Mouse (Mus musculus) kidney, embryonic 15.5 days (tissue): ENCODE measurements around the gene Dhx37. TPM values are rescaled to one million over a fixed set of nuclear protein-coding genes. Genes with fewer than 3 reads are reported as not detected.
"Not testable (repeated sequence)": the region's sequence is repeated elsewhere in the genome, so short reads cannot be mapped to it uniquely, and the experiment has no call there.

Source experiments
- ATAC-seq: fragments of 200-750 bp; cut with Nextera tagmentation; replicated peaks from 2 replicates; pipeline ENCODE4 v1.8.0; 2017; ENCODE audit warnings: moderate TSS enrichment; ENCODE audit not compliant: low FRiP score
- H3K27ac ChIP-seq: fragments of 300-500 bp; sonication (generic); 2 replicates; pipeline ENCODE4 v1.5.1; 2015; ENCODE audit warnings: mild to moderate bottlenecking, inconsistent platforms
- H3K27me3 ChIP-seq: fragments of 300-500 bp; sonication (generic); 2 replicates; pipeline ENCODE4 v1.6.1; 2015; ENCODE audit warnings: inconsistent platforms
- H3K36me3 ChIP-seq: fragments of 300-500 bp; sonication (generic); 2 replicates; pipeline ENCODE4 v1.6.1; 2015; ENCODE audit warnings: inconsistent platforms
- H3K4me1 ChIP-seq: fragments of 300-500 bp; sonication (generic); 2 replicates; pipeline ENCODE4 v1.6.1; 2015; ENCODE audit warnings: inconsistent platforms
- H3K4me2 ChIP-seq: fragments of 300-500 bp; sonication (generic); 2 replicates; pipeline ENCODE4 v1.6.1; 2015; ENCODE audit warnings: moderate library complexity, mild to moderate bottlenecking, inconsistent platforms
- H3K4me3 ChIP-seq: fragments of 300-500 bp; sonication (generic); replicated peaks from 2 replicates; pipeline ENCODE4 v1.5.1; 2015; ENCODE audit warnings: mild to moderate bottlenecking, inconsistent platforms
- H3K9ac ChIP-seq: fragments of 300-500 bp; sonication (generic); 2 replicates; pipeline ENCODE4 v1.6.1; 2015; ENCODE audit warnings: mild to moderate bottlenecking, inconsistent platforms
- H3K9me3 ChIP-seq: fragments of 300-500 bp; sonication (generic); replicated peaks from 2 replicates; pipeline ENCODE4 v1.6.1; 2016; ENCODE audit warnings: inconsistent platforms
- WGBS: fragments of 180-500 bp; shearing (Covaris S2); methylation state at CpG from one replicate; pipeline ENCODE4 v1.1.7; 2015; ENCODE audit warnings: mixed read lengths; 5-methylcytosine and 5-hydroxymethylcytosine counted together
- polyA plus RNA-seq: library from polyadenylated mRNA; unstranded; fragments of >200 nt; fragmentation: Nextera tagmentation; extraction: Ambion mirVana; gene quantifications from 2 replicates; pipeline ENCODE4 v1.2.1, GENCODE M21; 2015

Gene Dhx37
- polyA plus RNA-seq, 1 experiment from 2014 or later = 15.6 TPM

- H3K9me3 ChIP-seq = no peaks in the 10 kb centered on the region
- H3K27me3 ChIP-seq = no peaks in the 10 kb centered on the region
- WGBS = 65% methylated on average over 11 of the region's 11 CpGs
- no peaks in the 10 kb centered on the region for H3K4me1 ChIP-seq
- no peak overlapping the region for H3K9ac ChIP-seq
- no peak overlapping the region for H3K27ac ChIP-seq
- H3K36me3 ChIP-seq = peaks cover 98% of the 10 kb centered on the region
- H3K4me2 ChIP-seq = no peak overlapping the region
- H3K4me3 ChIP-seq = no peak overlapping the region
- no peak for ATAC-seq
These were observed 14.8 kb downstream of the Dhx37 start for GRCm38 (mm10) chr5:125419124-125419523.

GRCm38 (mm10) chr5:125418636-125419035 lies 15.3 kb downstream of the Dhx37 start:
- no peak overlapping the region for H3K27ac ChIP-seq
- H3K9ac ChIP-seq = no peak overlapping the region
- H3K4me3 ChIP-seq = no peak overlapping the region
- 93% methylated on average over 12 of the region's 12 CpGs for WGBS
- peaks cover 98% of the 10 kb centered on the region for H3K36me3 ChIP-seq
- H3K27me3 ChIP-seq = no peaks in the 10 kb centered on the region
- ATAC-seq = no peak
- no peaks in the 10 kb centered on the region for H3K9me3 ChIP-seq
- no peaks in the 10 kb centered on the region for H3K4me1 ChIP-seq
- no peak overlapping the region for H3K4me2 ChIP-seq

- ATAC-seq = no peak
- 94% methylated on average over 8 of the region's 8 CpGs for WGBS
- Histone ChIP-seq H3K4me2 (no peak overlapping the region), H3K27ac (no peak overlapping the region), H3K9ac (no peak overlapping the region), H3K4me3 (no peak overlapping the region), H3K27me3 (no peaks in the 10 kb centered on the region), H3K9me3 (no peaks in the 10 kb centered on the region), H3K4me1 (no peaks in the 10 kb centered on the region), H3K36me3 (peaks cover 82% of the 10 kb centered on the region)
These were observed 17.7 kb downstream of the Dhx37 start for GRCm38 (mm10) chr5:125416183-125416582.

DNA sequence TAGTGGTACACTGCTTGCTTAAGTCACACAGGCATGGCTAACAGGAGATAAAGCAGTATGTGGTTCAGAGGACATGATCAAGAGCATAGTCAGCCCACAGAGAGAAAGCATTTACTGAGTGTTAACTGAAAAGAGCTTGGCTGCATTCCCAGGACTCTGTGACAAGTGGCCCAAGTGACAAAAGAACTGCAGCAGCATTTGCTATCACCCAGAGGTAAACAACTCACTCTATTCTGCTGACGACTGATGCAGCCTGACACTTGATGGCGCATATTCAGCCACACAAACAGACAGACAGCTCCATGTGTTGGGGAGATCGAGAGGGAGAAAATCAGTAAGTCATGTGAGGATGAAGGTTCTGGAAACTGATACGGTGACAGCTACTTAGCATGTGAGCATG lies 20.2 kb downstream of the Dhx37 start:
- peaks cover 15% of the 10 kb centered on the region for H3K4me1 ChIP-seq
- no peak overlapping the region for H3K4me2 ChIP-seq
- WGBS = 88% methylated on average over 4 of the region's 4 CpGs
- H3K9ac ChIP-seq = no peak overlapping the region
- H3K27me3 ChIP-seq = no peaks in the 10 kb centered on the region
- no peak overlapping the region for H3K4me3 ChIP-seq
- H3K36me3 ChIP-seq = peaks cover 58% of the 10 kb centered on the region
- H3K27ac ChIP-seq = no peak overlapping the region
- no peaks in the 10 kb centered on the region for H3K9me3 ChIP-seq
- no peak for ATAC-seq

- not testable (repeated sequence) for H3K27ac ChIP-seq, H3K9ac ChIP-seq, H3K27me3 ChIP-seq, ATAC-seq, H3K9me3 ChIP-seq, H3K4me3 ChIP-seq, H3K4me2 ChIP-seq
- Histone ChIP-seq H3K4me1 (peaks cover 22% of the 10 kb centered on the region), H3K36me3 (peaks cover 46% of the 10 kb centered on the region)
- WGBS = 88% methylated on average over 8 of the region's 8 CpGs
These were observed 21.4 kb downstream of the Dhx37 start for GRCm38 (mm10) chr5:125412536-125412935.

DNA sequence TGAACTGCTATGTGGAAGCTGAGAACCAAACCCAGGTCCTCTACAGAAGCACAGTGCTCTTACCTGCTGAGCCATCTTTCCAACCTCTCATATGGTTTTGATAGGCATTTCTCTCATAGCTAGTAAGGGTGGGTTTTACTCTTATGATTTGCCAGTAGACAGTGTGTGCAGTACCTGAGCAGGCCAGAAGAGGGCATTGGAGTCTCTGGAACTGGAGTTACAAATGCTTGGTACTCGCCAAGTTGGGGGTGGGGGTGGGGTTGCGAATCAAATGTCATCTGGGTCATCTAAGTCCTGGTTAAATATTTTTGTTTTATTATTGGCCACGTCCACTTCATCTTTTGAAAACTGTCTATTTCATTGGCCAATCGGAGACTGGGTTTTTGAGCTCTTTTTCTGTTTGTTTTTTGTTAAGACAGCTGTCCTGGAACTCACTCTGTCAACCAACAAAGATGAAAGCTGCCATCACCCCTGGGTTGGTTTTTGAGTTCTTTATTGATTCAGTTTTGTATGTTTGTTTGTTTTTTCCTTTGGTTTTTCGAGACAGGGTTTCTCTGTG lies 21.9 kb downstream of the Dhx37 start:
- no peak overlapping the region for H3K4me2 ChIP-seq
- WGBS = 60% methylated on average over 5 of the region's 5 CpGs
- ATAC-seq = no peak

GRCm38 (mm10) chr5:125409348-125410090 lies 24.4 kb downstream of the Dhx37 start:
- ATAC-seq = 0 out of 2 replicates have a peak, but pooled peaks have one; percentile 13
- H3K27ac ChIP-seq = peak overlapping the region; percentile 74

More for the DNA sequence above, 21.9 kb downstream of the Dhx37 start:
- Histone ChIP-seq H3K9me3 (no peaks in the 10 kb centered on the region), H3K36me3 (peaks cover 41% of the 10 kb centered on the region), H3K27me3 (no peaks in the 10 kb centered on the region), H3K4me1 (peaks cover 27% of the 10 kb centered on the region), H3K9ac (no peak overlapping the region), H3K27ac (no peak overlapping the region), H3K4me3 (no peak overlapping the region)

DNA sequence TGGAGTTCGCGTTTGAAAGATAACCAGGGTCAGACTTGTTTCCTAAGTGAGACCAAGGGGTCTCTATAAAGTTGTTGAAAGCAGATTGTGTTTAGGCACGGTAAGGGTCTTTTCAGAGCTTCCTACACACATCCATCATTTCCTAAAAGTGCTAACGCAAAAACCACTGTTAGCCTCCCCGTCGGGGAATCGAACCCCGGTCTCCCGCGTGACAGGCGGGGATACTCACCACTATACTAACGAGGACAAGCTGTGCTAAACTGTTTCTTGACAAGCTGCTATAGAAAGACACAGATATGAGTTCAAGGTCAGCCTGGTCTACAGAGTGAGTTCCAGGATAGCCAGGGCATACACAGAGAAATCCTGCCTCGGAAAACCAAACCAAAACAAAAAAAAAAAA lies 25.1 kb downstream of the Dhx37 start:
- Histone ChIP-seq H3K4me1 (peaks cover 36% of the 10 kb centered on the region), H3K4me3 (peak overlapping the region; percentile 47), H3K9me3 (no peaks in the 10 kb centered on the region), H3K27me3 (no peaks in the 10 kb centered on the region), H3K9ac (no peak overlapping the region), H3K27ac (peak overlapping the region; percentile 74), H3K36me3 (peaks cover 11% of the 10 kb centered on the region), H3K4me2 (peak overlapping the region; percentile 60)
- whole genome bisulfite sequencing = 1% methylated on average over 13 of the region's 13 CpGs
- peak; percentile 62 for ATAC-seq

More at GRCm38 (mm10) chr5:125409348-125410090, 24.4 kb downstream of the Dhx37 start:
- Histone ChIP-seq H3K27me3 (no peaks in the 10 kb centered on the region), H3K4me2 (peak overlapping the region; percentile 60), H3K4me3 (peak overlapping the region; percentile 47), H3K36me3 (peaks cover 16% of the 10 kb centered on the region), H3K4me1 (peaks cover 34% of the 10 kb centered on the region), H3K9ac (0 out of 2 replicates have a peak overlapping the region, but pooled peaks have one; percentile 7), H3K9me3 (no peaks in the 10 kb centered on the region)
- WGBS = 7% methylated on average over 20 of the region's 20 CpGs

DNA sequence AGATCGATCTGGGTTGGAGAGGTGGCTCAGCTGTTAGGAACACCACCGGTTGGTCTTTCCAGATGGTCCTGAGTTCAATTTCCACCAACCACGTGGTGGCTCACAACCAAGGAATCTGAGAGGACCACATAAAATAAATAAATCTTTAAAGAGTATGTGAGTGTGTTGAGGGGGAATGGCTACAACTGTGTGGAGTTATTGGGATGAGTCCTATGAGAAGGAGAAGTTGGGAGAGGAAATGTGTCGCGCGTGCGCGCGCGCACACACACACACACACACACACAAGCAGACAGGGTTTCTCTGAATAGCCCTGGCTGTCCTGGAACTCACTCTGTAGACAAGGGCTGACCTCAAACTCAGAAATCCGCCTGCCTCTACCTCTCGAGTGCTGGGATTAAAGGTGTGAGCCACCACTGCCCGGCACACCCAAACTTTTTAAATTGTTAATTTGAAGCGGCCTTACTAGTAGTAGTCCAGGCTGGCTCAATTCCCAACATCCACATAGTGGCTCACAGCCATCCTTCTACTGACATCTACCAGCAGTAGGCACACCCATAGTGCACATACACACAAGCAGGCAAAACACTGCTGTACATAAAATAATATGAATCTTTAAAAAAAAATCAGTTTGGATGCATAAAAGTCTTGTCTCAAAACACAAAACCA lies 25.9 kb downstream of the Dhx37 start:
- Histone ChIP-seq H3K27me3 (no peaks in the 10 kb centered on the region), H3K9me3 (no peaks in the 10 kb centered on the region), H3K27ac (no peak overlapping the region), H3K9ac (no peak overlapping the region), H3K4me1 (peaks cover 42% of the 10 kb centered on the region), H3K36me3 (peaks cover 3% of the 10 kb centered on the region), H3K4me3 (peak overlapping the region; percentile 47; the same call in 1 of the 2 replicates), H3K4me2 (peak overlapping the region; percentile 60)
- 70% methylated on average over 14 of the region's 14 CpGs for WGBS
- no peak for ATAC-seq

DNA sequence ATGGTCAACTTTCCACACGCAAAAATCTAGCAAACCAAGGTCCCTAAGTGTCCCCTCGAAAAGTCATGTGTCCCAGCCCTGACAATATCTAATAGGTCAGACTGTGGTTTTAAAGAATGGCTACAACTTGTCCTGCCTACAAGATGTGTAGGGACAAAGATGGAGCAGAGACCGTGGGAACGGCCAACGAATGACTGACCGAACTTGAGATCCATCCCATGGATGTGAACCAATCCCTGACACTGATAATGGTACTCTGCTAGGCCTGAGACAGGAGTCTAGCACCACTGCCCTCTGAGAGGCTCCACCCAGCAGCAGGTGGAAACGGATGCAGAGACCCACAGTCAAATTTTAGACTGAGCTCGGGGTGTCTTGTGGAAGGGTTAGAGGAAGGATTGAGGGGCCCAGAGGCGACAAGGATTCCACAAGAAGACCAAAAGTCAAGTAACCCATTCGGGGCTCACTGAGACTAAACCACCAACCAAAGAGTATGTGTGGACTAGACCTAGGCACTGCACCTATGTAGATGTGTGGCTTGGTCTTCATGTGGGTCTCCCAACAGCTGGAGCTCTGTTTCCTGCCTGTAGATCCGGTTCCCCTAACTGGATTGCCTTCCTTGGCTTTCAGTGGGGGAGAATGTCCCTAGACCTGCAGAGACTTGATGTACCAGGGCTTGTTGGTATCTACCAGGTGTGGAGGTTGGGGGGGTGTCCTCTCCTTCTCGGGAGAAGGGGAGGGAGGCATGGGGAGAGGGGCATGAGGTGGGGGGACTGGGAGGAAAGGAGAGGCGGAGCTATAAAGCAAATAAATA lies 26.7 kb downstream of the Dhx37 start:
- peaks cover 42% of the 10 kb centered on the region for H3K4me1 ChIP-seq
- H3K9me3 ChIP-seq = no peaks in the 10 kb centered on the region
- ATAC-seq = no peak
- no peaks in the 10 kb centered on the region for H3K36me3 ChIP-seq
- H3K9ac ChIP-seq = peak overlapping the region; percentile 57
- H3K27ac ChIP-seq = peak overlapping the region; percentile 95
- 63% methylated on average over 13 of the region's 13 CpGs for WGBS
- H3K4me3 ChIP-seq = peak overlapping the region; percentile 72
- peak overlapping the region; percentile 88 for H3K4me2 ChIP-seq
- H3K27me3 ChIP-seq = no peaks in the 10 kb centered on the region

DNA sequence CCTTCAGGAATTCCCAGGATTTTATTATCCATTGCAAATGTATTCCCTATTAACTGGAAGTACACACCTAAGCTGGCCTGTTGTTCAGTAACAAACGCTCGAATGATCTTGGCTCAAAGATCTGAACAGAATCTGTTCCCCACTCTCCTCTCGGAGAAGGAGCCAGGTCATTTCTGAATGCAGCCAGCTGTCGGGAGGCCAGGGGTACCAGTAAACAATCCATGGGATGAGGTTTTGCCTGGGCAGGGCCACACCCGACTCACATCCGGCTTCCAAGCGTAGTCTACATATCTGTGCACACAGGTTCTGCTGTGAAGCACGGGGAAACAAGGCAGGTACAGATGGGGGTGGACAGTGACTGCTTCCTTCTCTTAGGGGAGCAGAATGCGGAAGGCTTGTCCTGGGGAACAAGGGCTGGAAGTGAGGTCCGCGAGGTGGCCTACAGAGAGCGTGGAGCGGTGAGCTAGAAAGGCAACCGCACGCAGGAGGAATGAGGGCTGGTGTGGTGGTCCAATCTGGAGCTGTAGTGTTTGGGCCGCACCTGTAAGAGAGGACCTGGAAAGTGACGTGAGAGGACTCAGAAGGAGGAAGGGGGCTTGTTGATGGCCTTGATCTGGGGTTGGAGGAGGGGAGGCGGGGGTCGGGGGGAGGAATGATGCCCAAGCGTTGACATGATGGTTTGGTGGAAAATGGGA lies 27.5 kb downstream of the Dhx37 start:
- Histone ChIP-seq H3K9ac (peak overlapping the region; percentile 57), H3K4me1 (peaks cover 42% of the 10 kb centered on the region), H3K27me3 (no peaks in the 10 kb centered on the region), H3K9me3 (no peaks in the 10 kb centered on the region), H3K4me3 (peak overlapping the region; percentile 72), H3K4me2 (peak overlapping the region; percentile 88), H3K36me3 (no peaks in the 10 kb centered on the region), H3K27ac (peak overlapping the region; percentile 95)
- ATAC-seq = 0 out of 2 replicates have a peak, but pooled peaks have one; percentile 12
- 1% methylated on average over 20 of the region's 20 CpGs for WGBS
